Mouse (Mus musculus) heart, postnatal 0 days (tissue): ENCODE results near the gene Bag1.

ENCODE experiments used
- CTCF ChIP-seq: IDR thresholded peaks from 2 replicates; pipeline ENCODE4 v1.5.1; 2016; ENCODE audit warnings: antibody characterized with exemption, control low read depth, low read depth
- EP300 ChIP-seq: IDR thresholded peaks from 2 replicates; pipeline ENCODE4 v1.6.1; 2016; ENCODE audit warnings: antibody characterized with exemption, low read depth

GRCm38 (mm10) chr4:40943651-40944050, 4.4 kb downstream of the Bag1 start:
- TF ChIP-seq CTCF = no peak
- no peak for TF ChIP-seq EP300
